Mouse (Mus musculus) stomach, embryonic 16.5 days (tissue): ENCODE data around the gene Git2. TPM values are rescaled to one million over a fixed set of nuclear protein-coding genes. Genes with fewer than 3 reads are reported as not detected.
A peak's percentile ranks its signal among the peaks of the same experiment; 100 is the strongest.

Experiments used
- ATAC-seq: fragments of 200-750 bp; cut with Nextera tagmentation; 2 replicates; pipeline ENCODE4 v1.8.0; 2017; ENCODE audit warnings: moderate number of reproducible peaks, moderate TSS enrichment; ENCODE audit not compliant: insufficient read depth, low FRiP score
- H3K27ac ChIP-seq: fragments of 300-500 bp; sonication (generic); 2 replicates; pipeline ENCODE4 v1.5.1; 2014; ENCODE audit warnings: low read length
- H3K27me3 ChIP-seq: fragments of 300-500 bp; sonication (generic); 2 replicates; pipeline ENCODE4 v1.6.1; 2014; ENCODE audit warnings: low read length, control low read depth, mixed read lengths; ENCODE audit not compliant: control insufficient read depth, insufficient read depth
- H3K36me3 ChIP-seq: fragments of 300-500 bp; sonication (generic); 2 replicates; pipeline ENCODE4 v1.6.1; 2014; ENCODE audit warnings: low read length; ENCODE audit not compliant: control insufficient read depth, insufficient read depth
- H3K4me1 ChIP-seq: fragments of 300-500 bp; sonication (generic); 2 replicates; pipeline ENCODE4 v1.6.1; 2014; ENCODE audit warnings: low read length, control low read depth, mixed read lengths; ENCODE audit not compliant: control insufficient read depth, insufficient read depth
- H3K4me2 ChIP-seq: fragments of 300-500 bp; sonication (generic); 2 replicates; pipeline ENCODE4 v1.6.1; 2014; ENCODE audit warnings: low read depth, low read length, mixed read lengths
- H3K4me3 ChIP-seq: fragments of 300-500 bp; sonication (generic); replicated peaks from 2 replicates; pipeline ENCODE4 v1.5.1; 2014; ENCODE audit warnings: mild to moderate bottlenecking, low read length
- H3K9ac ChIP-seq: fragments of 300-500 bp; sonication (generic); 2 replicates; pipeline ENCODE4 v1.6.1; 2014; ENCODE audit warnings: low read length
- H3K9me3 ChIP-seq: fragments of 300-500 bp; sonication (generic); replicated peaks from 2 replicates; pipeline ENCODE4 v1.6.1; 2016; ENCODE audit warnings: low read length, control low read depth; ENCODE audit not compliant: control insufficient read depth
- WGBS: fragments of 180-500 bp; shearing (Covaris S2); extraction: QIAGEN DNeasy Blood & Tissue Kit; methylation state at CpG from one replicate; pipeline ENCODE4 v1.1.7; 2014; 5-methylcytosine and 5-hydroxymethylcytosine counted together
- polyA plus RNA-seq: library from polyadenylated mRNA; unstranded; fragments of >200 nt; fragmentation: Nextera tagmentation; extraction: Ambion mirVana; gene quantifications from 2 replicates; pipeline ENCODE4 v1.2.1, GENCODE M21; 2015

Git2 gene
- polyA plus RNA-seq, 1 experiment from 2014 or later, result 42.0 TPM

DNA sequence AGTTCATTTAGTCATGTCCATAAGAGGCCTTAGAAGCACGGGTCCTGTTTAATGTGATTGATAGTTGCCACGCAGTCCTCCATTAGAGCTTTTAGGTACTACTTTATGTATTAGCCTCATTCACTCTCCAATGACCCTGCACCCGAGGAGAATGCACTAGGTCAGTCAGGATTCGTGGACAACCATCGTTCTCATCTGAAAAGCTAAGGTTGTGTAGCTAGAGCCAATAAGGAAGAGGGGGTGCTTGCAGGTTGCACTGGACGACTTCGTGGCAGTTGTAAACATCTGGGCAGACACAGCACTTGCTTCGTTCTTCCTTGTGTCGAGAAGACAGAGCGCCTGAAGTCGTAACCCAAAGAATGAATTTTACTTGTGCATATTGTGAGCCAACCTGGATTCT lies 1.5 kb downstream of the Git2 start:
- peak overlapping the region; percentile 99 for H3K4me3 ChIP-seq
- peak overlapping the region; percentile 96 for H3K4me2 ChIP-seq
- under 1% methylated on average over 11 of the region's 11 CpGs for WGBS
- H3K9me3 ChIP-seq, result no peaks in the 10 kb centered on the region
- peaks cover 19% of the 10 kb centered on the region for H3K4me1 ChIP-seq
- peak overlapping the region; percentile 96 for H3K9ac ChIP-seq
- H3K27ac ChIP-seq, result peak overlapping the region; percentile 91
- no peak for ATAC-seq
- no peaks in the 10 kb centered on the region for H3K36me3 ChIP-seq
- H3K27me3 ChIP-seq, result no peaks in the 10 kb centered on the region

GRCm38 (mm10) chr5:114773211-114773710 lies 2.1 kb downstream of the Git2 start:
- Histone ChIP-seq H3K27ac (peak overlapping the region; percentile 91), H3K4me1 (peaks cover 19% of the 10 kb centered on the region), H3K4me3 (peak overlapping the region; percentile 99), H3K27me3 (no peaks in the 10 kb centered on the region), H3K9ac (peak overlapping the region; percentile 96), H3K4me2 (peak overlapping the region; percentile 96), H3K9me3 (no peaks in the 10 kb centered on the region), H3K36me3 (no peaks in the 10 kb centered on the region)
- under 1% methylated on average over 50 of the region's 52 CpGs for WGBS
- ATAC-seq, result peak; percentile 90

GRCm38 (mm10) chr5:114772456-114773203 lies 2.7 kb downstream of the Git2 start:
- no peaks in the 10 kb centered on the region for H3K36me3 ChIP-seq
- H3K27me3 ChIP-seq, result no peaks in the 10 kb centered on the region
- peak overlapping the region; percentile 96 for H3K9ac ChIP-seq
- no peaks in the 10 kb centered on the region for H3K9me3 ChIP-seq
- H3K4me2 ChIP-seq, result peak overlapping the region; percentile 84
- H3K4me3 ChIP-seq, result peak overlapping the region; percentile 99
- ATAC-seq, result peak; percentile 42
- WGBS, result 1% methylated on average over 56 of the region's 57 CpGs
- peaks cover 19% of the 10 kb centered on the region for H3K4me1 ChIP-seq
- peak overlapping the region; percentile 75 for H3K27ac ChIP-seq

DNA sequence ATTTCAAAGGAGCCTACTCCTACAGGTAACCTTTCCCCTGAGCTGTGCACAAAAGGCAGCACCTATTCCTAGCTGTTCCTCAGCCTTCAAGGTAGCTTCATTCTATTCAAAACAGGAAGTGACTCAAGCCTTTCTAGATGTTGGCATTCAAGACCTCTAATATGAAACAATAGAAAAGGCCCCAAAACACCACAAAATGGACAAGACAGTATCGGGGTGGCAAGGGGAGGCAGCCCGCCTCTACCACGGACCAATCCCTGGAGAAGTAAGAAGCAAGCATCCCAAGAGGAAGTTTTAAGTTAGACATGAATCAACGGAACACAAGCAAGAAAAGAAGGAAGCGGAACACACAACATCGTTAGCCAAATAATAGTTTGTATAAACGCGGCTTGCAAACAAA lies 3.5 kb downstream of the Git2 start:
- peak overlapping the region; percentile 96; the same call in 1 of the 2 replicates for H3K9ac ChIP-seq
- no peak for ATAC-seq
- peak overlapping the region; percentile 99 for H3K4me3 ChIP-seq
- H3K4me2 ChIP-seq, result peak overlapping the region; percentile 84
- peak overlapping the region; percentile 75; the same call in 1 of the 2 replicates for H3K27ac ChIP-seq
- H3K9me3 ChIP-seq, result no peaks in the 10 kb centered on the region
- WGBS, result 64% methylated on average over 8 of the region's 8 CpGs
- H3K4me1 ChIP-seq, result peaks cover 19% of the 10 kb centered on the region
- H3K36me3 ChIP-seq, result no peaks in the 10 kb centered on the region
- no peaks in the 10 kb centered on the region for H3K27me3 ChIP-seq

- Histone ChIP-seq H3K9ac (no peak overlapping the region), H3K27me3 (no peaks in the 10 kb centered on the region), H3K4me3 (no peak overlapping the region), H3K9me3 (no peaks in the 10 kb centered on the region), H3K4me2 (no peak overlapping the region), H3K4me1 (peaks cover 10% of the 10 kb centered on the region; the same call in 1 of the 2 replicates), H3K36me3 (peaks cover 11% of the 10 kb centered on the region; the same call in 1 of the 2 replicates), H3K27ac (no peak overlapping the region)
- WGBS, result 94% methylated on average over 8 of the region's 8 CpGs
- ATAC-seq, result no peak
These were observed 5.5 kb downstream of the Git2 start for GRCm38 (mm10) chr5:114769786-114770185.

- Histone ChIP-seq H3K9ac (no peak overlapping the region), H3K27ac (no peak overlapping the region), H3K36me3 (peaks cover 22% of the 10 kb centered on the region), H3K4me1 (peaks cover 7% of the 10 kb centered on the region; the same call in 1 of the 2 replicates), H3K4me2 (no peak overlapping the region), H3K4me3 (no peak overlapping the region), H3K9me3 (no peaks in the 10 kb centered on the region), H3K27me3 (no peaks in the 10 kb centered on the region)
- no peak for ATAC-seq
- WGBS, result 92% methylated on average over 7 of the region's 7 CpGs
These were observed 8.1 kb downstream of the Git2 start for GRCm38 (mm10) chr5:114767185-114767584.

DNA sequence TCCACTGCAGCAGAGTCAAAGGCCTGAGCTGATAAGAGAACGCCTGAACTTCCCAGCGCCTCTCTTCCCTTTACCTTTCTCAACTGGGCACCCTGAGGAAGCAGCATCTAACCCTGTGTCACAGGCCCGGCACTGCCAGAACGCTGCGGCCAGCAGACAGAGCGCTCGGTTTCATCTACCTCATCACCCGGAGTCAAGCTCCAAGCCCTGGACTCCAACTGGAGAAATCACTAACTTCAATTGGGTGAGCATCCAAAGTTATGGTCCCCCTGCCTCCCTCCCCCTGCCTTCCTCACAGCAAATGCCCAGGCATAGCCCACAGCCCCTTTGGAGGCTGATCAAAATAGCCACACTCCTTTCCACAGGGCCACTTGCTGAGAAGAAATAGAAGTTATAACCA lies 8.6 kb downstream of the Git2 start:
- Histone ChIP-seq H3K9ac (no peak overlapping the region; the same call in 1 of the 2 replicates), H3K27me3 (no peaks in the 10 kb centered on the region), H3K4me1 (0 out of 2 replicates have a peak, but pooled peaks cover 2% of the 10 kb centered on the region), H3K36me3 (peaks cover 22% of the 10 kb centered on the region), H3K27ac (no peak overlapping the region), H3K4me2 (no peak overlapping the region), H3K4me3 (no peak overlapping the region), H3K9me3 (no peaks in the 10 kb centered on the region)
- no peak for ATAC-seq
- 92% methylated on average over 8 of the region's 8 CpGs for WGBS

DNA sequence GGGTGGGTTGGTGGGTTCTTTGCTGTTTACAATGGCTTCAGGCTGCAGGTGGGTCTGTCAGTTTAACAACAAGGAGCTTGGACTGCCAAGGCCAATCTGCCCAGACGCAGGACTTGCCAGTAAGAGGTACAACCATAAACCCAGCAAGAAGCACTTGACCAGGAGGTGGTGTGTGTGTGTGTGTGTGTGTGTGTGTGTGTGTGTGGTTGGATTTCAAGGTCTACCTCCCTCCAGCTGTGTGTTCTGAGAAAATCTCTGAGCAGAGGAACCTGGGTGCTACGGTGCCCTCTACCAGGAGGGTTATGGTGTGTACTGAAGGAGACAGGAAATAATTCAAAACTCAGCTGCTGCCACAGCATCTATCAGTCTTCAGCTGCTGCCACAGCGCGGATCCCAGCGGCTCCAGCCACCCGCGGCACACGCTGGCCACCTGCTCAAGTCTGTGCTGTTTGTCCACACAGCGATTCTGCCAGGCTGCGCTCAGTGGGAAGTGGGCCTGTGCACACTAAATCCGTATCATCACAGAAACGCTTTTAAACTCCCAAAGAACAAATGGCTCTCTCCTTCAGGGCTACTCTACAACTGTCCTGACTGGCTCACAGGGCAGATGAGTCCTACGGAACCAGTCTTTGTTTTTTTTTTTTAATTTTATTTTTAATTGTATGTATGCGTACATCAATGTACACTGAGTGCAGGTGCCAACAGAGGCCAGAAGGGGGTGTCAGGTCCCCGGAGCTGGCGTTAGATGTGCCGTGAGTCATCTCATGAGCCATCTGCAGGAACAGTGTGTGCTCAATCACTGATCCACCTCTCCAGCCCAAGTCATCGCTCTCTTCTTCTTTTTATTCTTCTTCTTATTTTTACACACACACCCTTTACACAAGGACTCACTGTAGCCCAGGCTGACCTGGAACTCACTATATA lies 10.2 kb downstream of the Git2 start:
- H3K36me3 ChIP-seq, result peaks cover 22% of the 10 kb centered on the region
- ATAC-seq, result no peak

More for the DNA sequence above, 10.2 kb downstream of the Git2 start:
- no peaks in the 10 kb centered on the region for H3K9me3 ChIP-seq
- H3K27ac ChIP-seq, result no peak overlapping the region
- WGBS, result 87% methylated on average over 18 of the region's 18 CpGs
- no peaks in the 10 kb centered on the region for H3K27me3 ChIP-seq
- no peak overlapping the region for H3K4me2 ChIP-seq
- no peak overlapping the region for H3K9ac ChIP-seq
- no peak overlapping the region for H3K4me3 ChIP-seq
- H3K4me1 ChIP-seq, result no peaks in the 10 kb centered on the region
